Mouse (Mus musculus): ENCODE data around the gene Glt1d1. TPM values are rescaled to one million over a fixed set of nuclear protein-coding genes. Genes with fewer than 3 reads are reported as not detected.

Glt1d1 gene
- polyA plus RNA-seq, 1 experiment from 2014 or later: 1.7 TPM

Other genes starting within 250 kb of the Glt1d1 start
- gene Slc15a4, start 635 bp downstream of the Glt1d1 start, polyA plus RNA-seq (2015; fragmentation: Nextera tagmentation; extraction: Ambion mirVana): 26.3 and 31.1 TPM in 2 replicates